Mouse (Mus musculus): ENCODE data around the gene Nxpe3. TPM values are rescaled to one million over a fixed set of nuclear protein-coding genes. Genes with fewer than 3 reads are reported as not detected.

Gene Nxpe3
- total and polyA plus RNA-seq, 2 experiments from 2014 or later, result 1.2 to 1.8 TPM

DNA sequence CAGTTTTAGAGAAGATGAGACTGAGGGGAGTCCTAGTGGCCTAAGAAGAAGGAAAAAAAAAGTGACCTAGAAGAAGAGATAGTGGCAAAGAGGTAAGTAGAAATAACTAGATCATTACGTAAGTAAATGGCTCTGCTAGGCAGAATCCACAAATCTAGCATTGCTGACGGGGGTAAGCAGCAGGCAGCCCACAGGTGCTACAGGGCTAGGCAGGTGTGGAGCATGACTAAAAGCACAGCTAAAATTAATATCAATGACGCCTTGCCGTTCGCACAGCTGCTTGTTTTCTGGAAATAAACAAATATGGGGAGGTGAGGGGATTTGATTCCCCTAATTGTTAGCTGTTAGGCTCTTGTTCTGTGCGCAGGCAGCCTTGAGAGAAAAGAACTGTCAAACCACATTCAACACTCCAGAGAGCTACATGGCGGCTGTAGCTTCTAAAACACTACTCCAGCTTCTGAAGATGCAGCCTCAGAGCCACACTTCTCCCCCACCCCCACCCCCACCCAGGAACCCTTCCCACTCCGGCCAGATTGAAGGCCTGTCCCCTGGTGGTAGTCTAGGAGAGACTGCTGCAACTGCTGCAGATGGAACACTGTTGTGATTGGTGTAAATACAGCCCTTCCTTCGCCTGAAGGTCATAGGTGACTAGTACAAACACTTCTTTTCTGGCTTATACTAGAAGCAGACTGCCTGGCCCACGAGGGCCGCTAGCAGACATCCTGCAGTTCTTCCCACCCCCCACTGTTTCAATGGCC is 71.5 kb downstream of the Nxpe3 start:
- Histone ChIP-seq H3K9me3 (ENCODE audit: low read length) (no peaks in the 10 kb centered on the region), H3K27me3 (ENCODE audit: insufficient read depth, low read length) (no peaks in the 10 kb centered on the region), H3K27ac (ENCODE audit: low read depth, low read length) (no peak overlapping the region), H3K36me3 (ENCODE audit: insufficient read depth) (no peaks in the 10 kb centered on the region), H3K4me1 (ENCODE audit: insufficient read depth) (0 out of 2 replicates have a peak, but pooled peaks cover 6% of the 10 kb centered on the region), H3K4me2 (ENCODE audit: low read depth) (no peak overlapping the region), H3K9ac (no peak overlapping the region), H3K4me3 (ENCODE audit: low read depth, low read length) (no peak overlapping the region)
- DNase-seq, result no peak
- ATAC-seq, result no peak
- TF ChIP-seq CTCF (IDR thresholded peaks at IDR 0.05; ENCODE audit: low read depth), result no peak
- 49% methylated on average over 11 of the region's 11 CpGs for WGBS

DNA sequence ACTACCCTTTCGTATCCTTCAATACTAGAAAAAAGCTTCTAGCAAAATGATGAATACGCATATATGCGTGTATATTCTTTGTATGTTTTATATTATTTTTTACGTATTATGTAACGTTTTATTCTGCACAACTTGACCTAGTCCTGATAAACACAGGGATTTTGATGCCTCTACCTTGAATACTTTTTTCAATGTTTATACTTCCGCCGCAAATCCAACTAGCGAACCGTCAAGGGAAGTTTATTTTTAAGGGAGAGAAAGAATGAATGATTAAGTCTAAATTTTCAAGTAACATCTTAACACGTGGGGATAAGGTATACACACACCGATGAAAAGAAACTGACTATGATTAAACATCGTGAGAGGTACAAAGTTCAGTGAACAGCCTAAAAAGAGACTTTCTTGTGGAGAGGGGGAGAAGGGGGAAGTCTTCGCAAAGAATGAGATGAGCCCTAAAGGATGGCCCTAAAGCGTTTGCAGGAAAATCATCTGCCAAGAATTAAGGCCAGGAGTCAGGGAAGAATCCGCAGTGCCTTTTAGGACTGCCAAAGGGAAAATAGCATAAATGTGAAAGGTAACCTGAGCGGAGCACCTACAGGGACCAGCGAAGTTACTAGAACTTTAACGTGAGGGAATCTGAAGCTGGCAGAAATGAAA is 72.2 kb downstream of the Nxpe3 start:
- Histone ChIP-seq H3K4me3 (ENCODE audit: low read depth, low read length) (peak overlapping the region; percentile 75), H3K27me3 (ENCODE audit: insufficient read depth, low read length) (no peaks in the 10 kb centered on the region), H3K9me3 (ENCODE audit: low read length) (no peaks in the 10 kb centered on the region), H3K9ac (no peak overlapping the region), H3K36me3 (ENCODE audit: insufficient read depth) (peaks cover 2% of the 10 kb centered on the region; the same call in 1 of the 2 replicates), H3K4me1 (ENCODE audit: insufficient read depth) (0 out of 2 replicates have a peak, but pooled peaks cover 6% of the 10 kb centered on the region), H3K27ac (ENCODE audit: low read depth, low read length) (no peak overlapping the region), H3K4me2 (ENCODE audit: low read depth) (peak overlapping the region; percentile 98)
- no peak for TF ChIP-seq CTCF (IDR thresholded peaks at IDR 0.05; ENCODE audit: low read depth)
- DNase-seq, result no peak
- no peak for ATAC-seq
- 50% methylated on average over 18 of the region's 18 CpGs for WGBS

DNA sequence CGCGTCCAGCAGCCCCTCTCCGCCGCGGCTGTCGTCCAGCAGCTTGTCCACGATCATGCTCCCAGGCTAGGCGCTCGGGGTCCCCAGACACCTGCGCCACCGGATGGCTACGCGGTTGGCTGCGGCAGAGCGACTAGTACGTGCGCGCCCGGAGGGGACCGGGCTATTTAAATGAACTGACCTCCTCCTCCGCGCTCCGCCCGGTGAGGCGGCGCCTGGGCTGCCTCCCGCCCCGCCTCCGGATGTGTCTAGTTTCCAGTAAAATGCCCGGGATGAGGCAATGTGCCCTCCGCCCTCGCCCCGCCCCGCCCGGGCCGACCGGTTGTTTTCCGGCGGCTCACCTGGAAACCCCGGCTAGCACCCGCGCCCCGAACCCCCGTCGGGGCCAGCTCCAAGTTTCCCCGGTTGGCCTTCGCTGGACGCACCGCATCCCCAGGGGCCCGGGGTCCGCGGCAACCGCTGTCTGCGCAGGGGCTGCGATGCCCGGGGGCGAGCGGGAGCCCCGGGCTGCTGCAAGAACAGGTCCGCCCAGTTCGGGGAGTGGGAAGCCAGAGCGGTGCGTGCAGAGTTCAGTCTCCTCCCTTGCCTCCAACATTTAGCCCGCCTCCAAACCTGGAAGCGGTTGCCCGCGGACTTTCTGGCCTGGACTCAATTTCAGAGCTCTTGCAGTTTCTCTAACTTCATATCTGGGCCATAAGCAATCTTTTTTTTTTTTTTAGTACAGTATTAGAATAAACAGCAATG is 72.9 kb downstream of the Nxpe3 start:
- Histone ChIP-seq H3K4me2 (ENCODE audit: low read depth) (peak overlapping the region; percentile 98), H3K36me3 (ENCODE audit: insufficient read depth) (peaks cover 6% of the 10 kb centered on the region; the same call in 1 of the 2 replicates), H3K9ac (peak overlapping the region; percentile 65), H3K9me3 (ENCODE audit: low read length) (no peaks in the 10 kb centered on the region), H3K4me3 (ENCODE audit: low read depth, low read length) (peak overlapping the region; percentile 75), H3K4me1 (ENCODE audit: insufficient read depth) (0 out of 2 replicates have a peak, but pooled peaks cover 6% of the 10 kb centered on the region), H3K27ac (ENCODE audit: low read depth, low read length) (peak overlapping the region; percentile 42; the same call in 1 of the 2 replicates), H3K27me3 (ENCODE audit: insufficient read depth, low read length) (no peaks in the 10 kb centered on the region)
- peak; percentile 71 for DNase-seq
- no peak for TF ChIP-seq CTCF (IDR thresholded peaks at IDR 0.05; ENCODE audit: low read depth)
- 2% methylated on average over 67 of the region's 67 CpGs for WGBS
- peak; percentile 93 for ATAC-seq

DNA sequence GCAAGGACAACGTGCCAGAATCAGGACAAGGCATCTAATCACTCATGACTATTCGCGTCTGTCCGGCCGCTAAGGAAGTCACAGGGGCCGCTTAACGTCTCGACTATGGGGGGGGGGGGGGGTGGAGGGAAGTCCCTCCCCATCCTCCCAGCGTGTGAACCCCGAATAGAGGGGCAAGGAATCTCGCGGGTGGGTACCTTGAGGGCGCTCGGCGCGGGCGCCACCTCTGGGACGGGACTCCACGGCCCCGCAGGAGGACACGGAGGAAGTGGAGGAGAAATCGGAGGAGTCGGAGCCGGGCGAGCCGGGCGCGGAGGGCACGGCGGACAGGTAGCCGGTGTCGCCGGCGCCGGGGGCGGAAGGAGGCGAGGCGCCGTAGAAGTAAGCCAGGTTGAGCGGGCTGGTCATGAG is 73.5 kb downstream of the Nxpe3 start:
- H3K9me3 ChIP-seq (ENCODE audit: low read length), result no peaks in the 10 kb centered on the region
- H3K4me1 ChIP-seq (ENCODE audit: insufficient read depth), result 0 out of 2 replicates have a peak, but pooled peaks cover 6% of the 10 kb centered on the region
- H3K27me3 ChIP-seq (ENCODE audit: insufficient read depth, low read length), result no peaks in the 10 kb centered on the region
- TF ChIP-seq CTCF (IDR thresholded peaks at IDR 0.05; ENCODE audit: low read depth), result no peak
- peak overlapping the region; percentile 75 for H3K4me3 ChIP-seq (ENCODE audit: low read depth, low read length)
- H3K9ac ChIP-seq, result peak overlapping the region; percentile 65
- 5% methylated on average over 40 of the region's 40 CpGs for WGBS
- ATAC-seq (no peak; the same call in none of the 2 replicates), DNase-seq (peak; percentile 17)
- H3K27ac ChIP-seq (ENCODE audit: low read depth, low read length), result peak overlapping the region; percentile 35; the same call in 1 of the 2 replicates
- peaks cover 9% of the 10 kb centered on the region for H3K36me3 ChIP-seq (ENCODE audit: insufficient read depth)
- peak overlapping the region; percentile 98 for H3K4me2 ChIP-seq (ENCODE audit: low read depth)

DNA sequence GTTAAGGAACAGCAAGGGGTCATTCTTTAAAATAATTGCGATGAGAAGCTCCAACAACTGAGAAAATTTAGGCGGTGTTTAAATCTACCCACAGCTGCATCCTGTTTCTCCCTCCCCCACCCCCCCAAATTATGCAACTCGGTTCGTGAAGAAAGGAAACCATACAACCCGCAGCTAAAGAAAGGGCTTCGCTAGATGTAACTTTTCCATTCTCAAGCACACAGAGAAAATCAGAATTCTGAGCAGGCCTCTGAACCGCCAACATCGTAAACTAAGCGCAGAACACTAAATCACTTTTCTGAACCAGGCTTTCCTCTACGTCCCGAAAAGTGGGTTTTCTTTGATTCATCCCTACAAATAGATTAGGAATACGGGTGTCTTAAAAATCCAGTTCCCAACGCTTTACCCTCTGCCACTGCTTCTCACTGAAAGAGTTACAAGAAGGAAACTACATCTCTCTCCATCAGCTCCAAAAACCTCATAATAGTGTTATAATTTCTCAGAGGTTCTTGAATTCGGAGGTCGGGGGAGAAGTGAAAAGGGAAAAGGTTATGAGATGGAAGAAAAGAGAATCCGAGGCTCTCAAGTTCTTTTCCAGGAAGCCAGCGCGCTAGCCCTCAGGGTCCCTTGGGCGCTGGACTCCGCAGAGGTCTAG is 74.0 kb downstream of the Nxpe3 start:
- H3K9ac ChIP-seq, result peak overlapping the region; percentile 65
- peaks cover 14% of the 10 kb centered on the region for H3K36me3 ChIP-seq (ENCODE audit: insufficient read depth)
- no peak overlapping the region; the same call in 1 of the 2 replicates for H3K27ac ChIP-seq (ENCODE audit: low read depth, low read length)
- 11% methylated on average over 20 of the region's 20 CpGs for WGBS
- H3K9me3 ChIP-seq (ENCODE audit: low read length), result no peaks in the 10 kb centered on the region
- ATAC-seq (no peak), DNase-seq (peak; percentile 18)
- TF ChIP-seq CTCF (IDR thresholded peaks at IDR 0.05; ENCODE audit: low read depth), result no peak
- 0 out of 2 replicates have a peak, but pooled peaks cover 6% of the 10 kb centered on the region for H3K4me1 ChIP-seq (ENCODE audit: insufficient read depth)
- peak overlapping the region; percentile 98 for H3K4me2 ChIP-seq (ENCODE audit: low read depth)
- H3K4me3 ChIP-seq (ENCODE audit: low read depth, low read length), result peak overlapping the region; percentile 75
- H3K27me3 ChIP-seq (ENCODE audit: insufficient read depth, low read length), result no peaks in the 10 kb centered on the region

DNA sequence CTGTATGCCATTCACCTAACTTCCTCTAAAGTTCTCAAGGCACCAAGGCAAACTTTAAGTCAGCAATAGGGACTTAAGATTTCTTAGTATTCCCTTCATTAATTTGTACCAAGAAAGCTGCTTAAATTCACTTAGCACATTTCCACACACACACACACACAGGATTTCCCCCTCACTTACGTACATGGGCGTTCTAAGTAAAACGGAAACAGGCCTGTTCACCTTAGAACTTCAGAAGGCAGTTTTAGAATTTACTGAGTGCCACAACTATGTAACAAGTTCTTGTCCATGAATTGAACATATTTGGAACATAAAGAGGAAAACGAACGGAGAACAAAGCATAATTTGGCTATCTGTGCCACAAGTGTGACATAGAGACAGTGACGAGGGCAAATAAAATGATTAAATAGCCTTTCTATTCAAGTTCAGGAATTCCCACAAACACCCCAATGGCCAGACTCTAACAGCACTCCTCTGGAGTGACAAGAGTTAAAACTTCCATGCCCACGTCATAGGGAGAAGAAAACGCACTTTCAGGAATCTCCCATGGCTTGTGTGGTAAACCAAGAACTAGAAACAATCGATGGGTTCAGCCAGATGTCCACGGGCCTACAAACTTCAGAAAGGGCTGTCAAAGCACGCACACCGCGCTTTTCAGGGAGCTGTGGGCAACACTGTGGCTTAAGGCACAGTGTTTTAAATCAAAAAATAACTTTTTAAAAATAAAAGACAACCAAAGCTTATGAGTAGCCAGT is 74.7 kb downstream of the Nxpe3 start:
- Histone ChIP-seq H3K9ac (no peak overlapping the region), H3K27me3 (ENCODE audit: insufficient read depth, low read length) (no peaks in the 10 kb centered on the region), H3K36me3 (ENCODE audit: insufficient read depth) (peaks cover 22% of the 10 kb centered on the region), H3K27ac (ENCODE audit: low read depth, low read length) (no peak overlapping the region), H3K4me3 (ENCODE audit: low read depth, low read length) (peak overlapping the region; percentile 75), H3K4me1 (ENCODE audit: insufficient read depth) (0 out of 2 replicates have a peak, but pooled peaks cover 6% of the 10 kb centered on the region), H3K4me2 (ENCODE audit: low read depth) (peak overlapping the region; percentile 98), H3K9me3 (ENCODE audit: low read length) (no peaks in the 10 kb centered on the region)
- WGBS, result 45% methylated on average over 13 of the region's 13 CpGs
- DNase-seq (no peak), ATAC-seq (no peak)
- no peak for TF ChIP-seq CTCF (IDR thresholded peaks at IDR 0.05; ENCODE audit: low read depth)
